Mouse (Mus musculus) kidney, postnatal 0 days (tissue): ENCODE data around the gene Cmtm4. TPM values are rescaled to one million over a fixed set of nuclear protein-coding genes. Genes with fewer than 3 reads are reported as not detected.
A peak's percentile ranks its signal among the peaks of the same experiment; 100 is the strongest.

Experiments
- ATAC-seq: fragments of 200-750 bp; cut with Nextera tagmentation; replicated peaks from 2 replicates; pipeline ENCODE4 v1.8.0; 2017; ENCODE audit warnings: low read depth, moderate number of reproducible peaks, moderate TSS enrichment, moderate library complexity; ENCODE audit not compliant: low FRiP score
- DNase-seq: peaks from one replicate; pipeline ENCODE4 v3.0.0-alpha.2; 2016; ENCODE audit warnings: low spot score
- H3K27ac ChIP-seq: fragments of 300-500 bp; sonication (generic); 2 replicates; pipeline ENCODE4 v1.5.1; 2014; ENCODE audit warnings: mild to moderate bottlenecking
- H3K27me3 ChIP-seq: fragments of 300-500 bp; sonication (generic); 2 replicates; pipeline ENCODE4 v1.6.1; 2014; ENCODE audit warnings: low read length, mixed read lengths; ENCODE audit not compliant: insufficient read depth
- H3K36me3 ChIP-seq: fragments of 300-500 bp; sonication (generic); 2 replicates; pipeline ENCODE4 v1.6.1; 2014; ENCODE audit warnings: low read length, mixed read lengths; ENCODE audit not compliant: insufficient read depth
- H3K4me1 ChIP-seq: fragments of 300-500 bp; sonication (generic); replicated peaks from 2 replicates; pipeline ENCODE4 v1.6.1; 2014; ENCODE audit warnings: antibody characterized with exemption, low read length, mixed read lengths; ENCODE audit not compliant: insufficient read depth
- H3K4me2 ChIP-seq: fragments of 300-500 bp; sonication (generic); 2 replicates; pipeline ENCODE4 v1.6.1; 2014; ENCODE audit warnings: mild to moderate bottlenecking, low read length, moderate library complexity, mixed read lengths
- H3K4me3 ChIP-seq: fragments of 300-500 bp; sonication (generic); replicated peaks from 2 replicates; pipeline ENCODE4 v1.5.1; 2014; ENCODE audit warnings: low read depth, low read length
- H3K9ac ChIP-seq: fragments of 300-500 bp; sonication (generic); 2 replicates; pipeline ENCODE4 v1.6.1; 2014; ENCODE audit warnings: low read depth, low read length
- H3K9me3 ChIP-seq: fragments of 300-500 bp; sonication (generic); replicated peaks from 2 replicates; pipeline ENCODE4 v1.6.1; 2016; ENCODE audit warnings: low read length, inconsistent platforms, mixed read lengths
- CTCF ChIP-seq: IDR thresholded peaks from 2 replicates; pipeline ENCODE4 v1.5.1; 2016; ENCODE audit warnings: antibody characterized with exemption, low read depth, mild to moderate bottlenecking, moderate library complexity
- WGBS: fragments of 180-500 bp; shearing (Covaris S2); extraction: QIAGEN DNeasy Blood & Tissue Kit; methylation state at CpG from one replicate; pipeline ENCODE4 v1.1.7; 2014; 5-methylcytosine and 5-hydroxymethylcytosine counted together
- polyA plus RNA-seq: library from polyadenylated mRNA; unstranded; fragments of >200 nt; fragmentation: Nextera tagmentation; extraction: Ambion mirVana; gene quantifications from 2 replicates; pipeline ENCODE4 v1.2.1, GENCODE M21; 2015

Cmtm4 gene
- polyA plus RNA-seq, 1 experiment from 2014 or later = 4.7 TPM

GRCm38 (mm10) chr8:104373779-104374178, 21.8 kb downstream of the Cmtm4 start:
- 62% methylated on average over 11 of the region's 11 CpGs for WGBS
- Histone ChIP-seq H3K9me3 (no peaks in the 10 kb centered on the region), H3K9ac (no peak overlapping the region), H3K4me2 (no peak overlapping the region), H3K36me3 (no peaks in the 10 kb centered on the region), H3K27ac (peak overlapping the region; percentile 81), H3K4me3 (no peak overlapping the region), H3K4me1 (peaks cover 17% of the 10 kb centered on the region), H3K27me3 (no peaks in the 10 kb centered on the region)
- DNase-seq (no peak), ATAC-seq (no peak)
- TF ChIP-seq CTCF = peak; percentile 58

- H3K27ac ChIP-seq = no peak overlapping the region
- DNase-seq = no peak
- ATAC-seq = no peak
- H3K4me1 ChIP-seq = peaks cover 25% of the 10 kb centered on the region
- TF ChIP-seq CTCF = no peak
- no peak overlapping the region for H3K4me3 ChIP-seq
- no peak overlapping the region for H3K9ac ChIP-seq
- WGBS = 82% methylated on average over 6 of the region's 6 CpGs
- no peaks in the 10 kb centered on the region for H3K36me3 ChIP-seq
- H3K4me2 ChIP-seq = no peak overlapping the region
- no peaks in the 10 kb centered on the region for H3K9me3 ChIP-seq
- H3K27me3 ChIP-seq = no peaks in the 10 kb centered on the region
These were observed 24.5 kb downstream of the Cmtm4 start for GRCm38 (mm10) chr8:104371121-104371520.

GRCm38 (mm10) chr8:104370071-104370470, 25.5 kb downstream of the Cmtm4 start:
- no peak overlapping the region for H3K9ac ChIP-seq
- peaks cover 17% of the 10 kb centered on the region for H3K4me1 ChIP-seq
- H3K27ac ChIP-seq = no peak overlapping the region
- no peak for TF ChIP-seq CTCF
- H3K4me2 ChIP-seq = no peak overlapping the region
- H3K9me3 ChIP-seq = no peaks in the 10 kb centered on the region
- WGBS = 56% methylated on average over 6 of the region's 6 CpGs
- H3K36me3 ChIP-seq = no peaks in the 10 kb centered on the region
- no peak overlapping the region for H3K4me3 ChIP-seq
- DNase-seq = no peak
- no peak for ATAC-seq
- H3K27me3 ChIP-seq = no peaks in the 10 kb centered on the region

- no peaks in the 10 kb centered on the region for H3K36me3 ChIP-seq
- H3K4me3 ChIP-seq = no peak overlapping the region
- no peak overlapping the region for H3K27ac ChIP-seq
- ATAC-seq = no peak
- TF ChIP-seq CTCF = no peak
- H3K4me2 ChIP-seq = no peak overlapping the region
- no peaks in the 10 kb centered on the region for H3K9me3 ChIP-seq
- H3K27me3 ChIP-seq = no peaks in the 10 kb centered on the region
- no peak for DNase-seq
- H3K9ac ChIP-seq = no peak overlapping the region
- 73% methylated on average over 12 of the region's 12 CpGs for WGBS
- H3K4me1 ChIP-seq = peaks cover 12% of the 10 kb centered on the region
These were observed 26.0 kb downstream of the Cmtm4 start for GRCm38 (mm10) chr8:104369591-104369990.

GRCm38 (mm10) chr8:104367398-104367797, 28.2 kb downstream of the Cmtm4 start:
- WGBS = 46% methylated on average over 5 of the region's 5 CpGs
- H3K36me3 ChIP-seq = no peaks in the 10 kb centered on the region
- no peaks in the 10 kb centered on the region for H3K9me3 ChIP-seq
- no peak for ATAC-seq
- no peak for TF ChIP-seq CTCF
- no peak overlapping the region for H3K9ac ChIP-seq
- H3K27ac ChIP-seq = no peak overlapping the region
- no peak overlapping the region for H3K4me2 ChIP-seq
- DNase-seq = no peak
- no peaks in the 10 kb centered on the region for H3K27me3 ChIP-seq
- H3K4me1 ChIP-seq = peaks cover 9% of the 10 kb centered on the region
- H3K4me3 ChIP-seq = no peak overlapping the region

GRCm38 (mm10) chr8:104365695-104366094, 29.9 kb downstream of the Cmtm4 start:
- TF ChIP-seq CTCF = no peak
- no peak overlapping the region for H3K4me2 ChIP-seq
- no peaks in the 10 kb centered on the region for H3K36me3 ChIP-seq
- ATAC-seq (no peak; the same call in 1 of the 2 replicates), DNase-seq (no peak)
- H3K4me3 ChIP-seq = no peak overlapping the region
- no peaks in the 10 kb centered on the region for H3K9me3 ChIP-seq
- 72% methylated on average over 9 of the region's 9 CpGs for WGBS
- no peaks in the 10 kb centered on the region for H3K27me3 ChIP-seq
- peak overlapping the region; percentile 22; the same call in 1 of the 2 replicates for H3K27ac ChIP-seq
- no peak overlapping the region for H3K9ac ChIP-seq
- peaks cover 9% of the 10 kb centered on the region for H3K4me1 ChIP-seq

GRCm38 (mm10) chr8:104359778-104360456, 35.7 kb downstream of the Cmtm4 start:
- no peaks in the 10 kb centered on the region for H3K27me3 ChIP-seq
- H3K9ac ChIP-seq = 0 out of 2 replicates have a peak overlapping the region, but pooled peaks have one; percentile 4
- 61% methylated on average over 15 of the region's 15 CpGs for WGBS
- DNase-seq (no peak), ATAC-seq (no peak)
- H3K27ac ChIP-seq = no peak overlapping the region; the same call in 1 of the 2 replicates
- H3K4me3 ChIP-seq = no peak overlapping the region
- peaks cover 11% of the 10 kb centered on the region; the same call in 1 of the 2 replicates for H3K36me3 ChIP-seq
- no peaks in the 10 kb centered on the region for H3K4me1 ChIP-seq
- H3K4me2 ChIP-seq = no peak overlapping the region
- no peak for TF ChIP-seq CTCF
- H3K9me3 ChIP-seq = no peaks in the 10 kb centered on the region
